Mouse (Mus musculus): ENCODE measurements at regions not wholly inside any gene's neighbourhood (a gene's known extent, or its start where the extent isn't known, plus 50 kb on each side); places are given as distances from the start of the nearest gene placed in this dataset.

GRCm38 (mm10) chr9:113601451-113601850 is 106.6 kb downstream of the Pdcd6ip start:
- no peak for DNase-seq (ENCODE audit: low read depth, low spot score)

DNA sequence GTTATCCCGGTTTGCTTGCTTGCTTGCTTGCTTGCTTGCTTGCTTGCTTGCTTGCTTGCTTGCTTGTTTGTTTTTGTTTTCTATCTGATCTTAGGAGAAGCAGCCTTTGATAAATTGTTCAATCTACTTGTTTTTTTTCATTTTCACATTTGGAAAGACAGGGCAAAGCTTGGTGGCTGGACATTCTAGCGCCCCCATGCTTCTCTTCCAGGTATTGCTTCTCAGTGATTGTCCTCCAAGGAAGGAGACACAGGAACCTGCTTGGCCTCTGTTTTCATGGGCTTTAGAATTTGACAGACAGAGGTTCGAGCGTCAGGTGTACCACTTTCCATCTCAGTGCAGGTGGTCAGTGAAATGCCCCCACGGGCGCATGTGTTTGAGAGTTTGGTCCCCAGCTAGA is 120.8 kb downstream of the Pdcd6ip start:
- no peak for DNase-seq (ENCODE audit: low read depth, low spot score)

DNA sequence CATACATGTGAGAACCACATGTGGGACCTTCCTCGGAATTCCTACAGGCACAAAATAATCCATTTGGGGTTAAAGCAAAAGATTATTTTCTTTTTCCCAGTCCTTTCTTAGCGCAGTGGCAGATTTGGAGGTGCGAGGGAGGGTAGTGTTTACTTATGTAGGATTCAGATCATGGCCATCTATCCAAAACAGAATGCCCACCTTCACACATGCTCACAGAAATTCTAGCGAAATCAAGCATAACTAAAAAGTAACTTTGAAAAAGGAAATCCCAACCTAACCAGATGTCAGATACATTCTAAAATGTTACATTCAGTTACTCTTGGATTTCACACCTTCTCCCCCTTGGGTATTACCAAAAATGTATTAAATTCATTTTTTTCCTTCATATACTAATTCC is 121.6 kb downstream of the Pdcd6ip start:
- DNase-seq (ENCODE audit: low read depth, low spot score), result no peak

DNA sequence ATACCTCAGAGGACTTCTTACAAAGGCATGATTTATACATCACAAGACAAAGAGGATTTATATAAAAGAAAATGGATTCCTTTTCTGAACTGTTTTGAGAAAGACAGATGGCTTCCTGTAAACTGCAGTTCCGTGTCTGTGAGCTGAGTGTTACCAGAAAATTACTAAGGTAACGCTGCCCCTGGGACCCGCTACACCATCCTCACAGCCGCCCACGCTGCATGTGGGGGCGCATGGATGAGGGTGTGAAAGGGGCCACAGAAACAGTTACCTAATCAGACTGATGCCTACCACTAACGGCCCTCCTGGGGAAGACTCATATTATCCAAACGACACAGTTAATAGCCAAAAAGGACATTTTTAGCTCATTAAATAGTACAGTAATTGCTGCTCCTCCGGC is 129.8 kb downstream of the Pdcd6ip start:
- no peak for DNase-seq (ENCODE audit: low read depth, low spot score)

DNA sequence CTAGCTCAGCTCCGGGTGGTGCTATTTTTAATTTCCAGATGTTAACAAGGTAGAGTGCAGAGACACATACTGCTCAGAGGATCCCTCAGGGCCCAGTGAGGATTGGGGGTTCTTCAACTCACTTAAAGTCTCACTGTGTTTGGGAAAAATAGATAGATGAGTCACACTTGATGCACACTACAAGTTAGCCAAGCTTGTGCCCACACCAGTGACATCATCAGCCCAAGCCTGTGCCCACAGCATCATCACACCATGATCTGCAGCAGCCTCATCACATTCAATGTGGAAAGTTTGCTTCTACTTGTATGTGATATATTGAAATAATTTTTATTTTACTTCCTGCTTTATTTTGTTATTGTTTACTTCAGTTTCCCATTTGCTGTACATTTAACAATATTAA is 139.2 kb downstream of the Pdcd6ip start:
- DNase-seq (ENCODE audit: low read depth, low spot score), result no peak

- DNase-seq (ENCODE audit: low read depth, low spot score), result no peak
Observed at GRCm38 (mm10) chr9:113567705-113568104, 140.4 kb downstream of the Pdcd6ip start.

GRCm38 (mm10) chr9:113566620-113567019 is 141.4 kb downstream of the Pdcd6ip start:
- no peak for DNase-seq (ENCODE audit: low read depth, low spot score)

DNA sequence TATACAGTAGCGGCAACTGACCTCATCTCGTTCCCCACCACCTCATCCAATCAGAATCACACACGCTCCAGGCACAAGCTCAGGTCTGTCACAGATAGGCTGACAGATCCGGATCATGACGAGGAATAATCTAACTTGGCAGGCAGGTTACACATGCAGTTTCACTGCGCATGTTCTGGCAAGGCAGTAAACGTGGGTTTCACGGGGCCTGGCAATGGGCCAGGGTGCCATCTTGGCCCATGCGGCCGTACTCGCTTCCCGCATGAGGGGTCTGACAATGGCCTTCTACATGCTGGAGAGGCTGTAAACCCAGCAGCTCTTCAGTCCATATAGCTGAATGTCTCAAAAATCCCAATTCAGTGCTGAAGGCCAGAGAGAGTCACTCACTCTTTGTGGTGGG is 154.1 kb downstream of the Pdcd6ip start:
- DNase-seq (ENCODE audit: low read depth, low spot score), result no peak

- no peak for DNase-seq (ENCODE audit: low read depth, low spot score)
Observed at GRCm38 (mm10) chr9:113547458-113547857, 160.6 kb downstream of the Pdcd6ip start.

DNA sequence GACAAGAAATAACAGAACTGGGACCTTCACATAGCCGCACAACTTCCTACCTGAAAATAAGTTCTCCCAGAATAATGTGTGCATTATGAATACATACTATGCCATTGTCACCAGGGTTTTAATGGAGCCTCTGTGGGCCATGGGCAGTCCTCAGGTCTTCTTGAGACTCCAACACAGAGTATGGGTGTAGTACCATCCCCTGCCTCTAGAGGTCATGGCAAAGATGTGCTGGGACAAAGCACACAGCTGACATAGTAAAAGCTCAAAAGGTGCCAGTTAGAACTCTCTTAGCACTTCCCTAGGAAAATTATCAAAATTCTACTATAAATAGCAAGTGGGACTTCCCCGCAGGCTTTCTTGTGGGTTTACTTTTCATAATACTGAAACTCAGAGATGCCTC is 179.5 kb downstream of the Pdcd6ip start:
- DNase-seq (ENCODE audit: low read depth, low spot score), result peak; percentile 14

DNA sequence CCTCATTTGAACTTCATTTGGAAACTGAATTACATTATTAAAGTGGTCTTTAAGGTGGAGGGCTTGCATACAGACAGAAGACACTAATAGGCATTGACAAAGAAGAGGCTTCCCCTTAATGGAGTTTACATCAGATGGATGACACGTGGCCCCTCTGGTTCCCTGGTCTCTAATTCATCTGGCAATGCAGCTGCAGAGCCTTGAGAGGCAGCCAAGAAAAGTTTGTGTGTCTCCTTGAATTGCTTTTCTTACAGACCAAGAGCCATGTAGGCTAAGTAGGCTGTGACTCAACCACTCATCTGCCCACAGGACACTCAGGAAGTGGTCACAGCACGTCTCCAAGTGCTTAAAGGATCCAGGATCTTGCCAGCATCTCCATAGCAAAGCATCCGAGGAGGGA is 183.8 kb downstream of the Pdcd6ip start:
- DNase-seq (ENCODE audit: low read depth, low spot score), result no peak

GRCm38 (mm10) chr9:113523173-113523572 is 184.9 kb downstream of the Pdcd6ip start:
- DNase-seq (ENCODE audit: low read depth, low spot score), result no peak

DNA sequence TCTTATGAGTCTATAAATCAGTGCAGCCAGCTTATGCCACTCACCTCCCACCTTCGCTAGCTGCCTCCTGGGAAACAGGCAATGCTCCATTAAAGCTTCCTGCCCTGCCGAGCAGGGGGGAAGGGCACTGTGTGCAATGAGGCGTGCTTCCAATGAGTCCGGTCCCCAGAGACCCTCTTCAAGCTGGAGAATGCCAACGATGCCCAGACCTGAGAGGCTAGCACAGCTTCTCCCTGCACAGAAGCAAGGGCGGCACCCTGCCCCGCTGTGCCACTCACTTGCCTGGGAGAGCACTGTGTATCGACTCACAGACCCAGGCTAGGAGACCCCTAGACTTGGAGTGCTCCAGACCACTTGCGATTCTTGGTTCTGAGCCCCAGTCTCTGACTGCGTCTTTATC is 188.3 kb downstream of the Pdcd6ip start:
- no peak for DNase-seq (ENCODE audit: low read depth, low spot score)

GRCm38 (mm10) chr9:113518482-113518881 is 189.6 kb downstream of the Pdcd6ip start:
- DNase-seq (ENCODE audit: low read depth, low spot score), result no peak

DNA sequence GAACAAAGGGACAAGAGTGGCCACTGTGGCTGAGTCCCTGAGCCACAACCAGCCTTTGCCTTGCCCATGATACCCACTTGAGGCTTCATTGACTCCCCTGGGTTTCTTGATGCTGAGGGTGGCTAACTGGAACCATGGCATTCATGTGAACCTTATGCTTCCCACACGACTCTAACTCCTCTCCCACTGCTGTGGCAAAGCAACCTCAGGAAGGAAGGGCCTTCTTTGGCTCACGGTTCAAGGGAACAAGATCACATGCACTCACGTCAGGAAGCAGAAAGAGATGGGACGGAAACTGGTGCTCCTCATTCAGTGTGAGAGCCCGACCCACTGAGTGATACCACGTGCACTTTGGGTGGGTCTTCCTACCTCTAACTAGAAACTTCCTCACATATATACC is 190.3 kb downstream of the Pdcd6ip start:
- DNase-seq (ENCODE audit: low read depth, low spot score), result no peak

GRCm38 (mm10) chr9:113515703-113516020 is 192.4 kb downstream of the Pdcd6ip start:
- no peak for DNase-seq (ENCODE audit: low read depth, low spot score)

DNA sequence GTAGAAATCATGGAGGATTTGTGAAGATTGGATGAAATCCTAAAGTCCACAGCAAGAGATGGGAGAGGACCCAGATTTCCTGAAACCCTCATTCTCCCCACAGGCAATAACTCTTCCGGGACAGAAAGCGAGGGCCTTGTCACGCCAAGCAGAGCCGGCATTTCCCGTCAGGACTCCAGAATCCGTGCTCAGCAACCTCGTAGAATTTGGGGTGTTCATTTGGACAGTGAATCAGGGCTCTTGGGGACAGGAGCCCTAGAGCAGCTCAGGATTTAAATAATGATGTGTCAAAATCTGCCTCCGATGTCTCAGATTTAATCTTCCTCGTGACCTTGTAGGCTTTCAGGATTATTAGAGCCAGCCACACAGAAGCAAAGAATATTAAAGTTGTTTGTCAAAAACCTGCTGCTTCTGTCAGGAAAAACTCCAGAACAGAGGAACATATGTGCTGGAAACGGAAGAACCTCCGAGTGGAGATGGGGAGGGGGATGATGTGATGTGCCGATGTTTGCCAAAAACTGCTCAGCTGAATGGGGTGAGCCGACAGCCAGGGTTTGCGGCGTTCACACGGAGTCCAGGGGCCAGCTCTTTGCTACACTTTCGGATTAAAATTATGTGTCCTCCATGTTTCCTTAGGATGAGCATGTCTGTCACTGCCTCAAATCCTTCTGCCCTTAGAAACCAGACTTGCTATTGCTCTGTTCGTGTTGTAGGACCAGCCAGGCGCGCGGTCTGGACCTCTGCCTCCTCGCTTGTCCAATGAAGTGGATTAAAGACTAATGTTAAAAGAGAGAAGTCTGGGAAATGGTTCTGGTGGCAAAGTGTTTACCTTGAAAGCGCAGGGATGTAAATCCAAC is 193.0 kb downstream of the Pdcd6ip start:
- no peak for DNase-seq (ENCODE audit: low read depth, low spot score)

GRCm38 (mm10) chr9:113511302-113511701 is 196.8 kb downstream of the Pdcd6ip start:
- DNase-seq (ENCODE audit: low read depth, low spot score), result no peak

GRCm38 (mm10) chr9:113509368-113509767 is 198.7 kb downstream of the Pdcd6ip start:
- DNase-seq (ENCODE audit: low read depth, low spot score), result no peak

GRCm38 (mm10) chr9:113508821-113509220 is 199.2 kb downstream of the Pdcd6ip start:
- DNase-seq (ENCODE audit: low read depth, low spot score), result no peak

DNA sequence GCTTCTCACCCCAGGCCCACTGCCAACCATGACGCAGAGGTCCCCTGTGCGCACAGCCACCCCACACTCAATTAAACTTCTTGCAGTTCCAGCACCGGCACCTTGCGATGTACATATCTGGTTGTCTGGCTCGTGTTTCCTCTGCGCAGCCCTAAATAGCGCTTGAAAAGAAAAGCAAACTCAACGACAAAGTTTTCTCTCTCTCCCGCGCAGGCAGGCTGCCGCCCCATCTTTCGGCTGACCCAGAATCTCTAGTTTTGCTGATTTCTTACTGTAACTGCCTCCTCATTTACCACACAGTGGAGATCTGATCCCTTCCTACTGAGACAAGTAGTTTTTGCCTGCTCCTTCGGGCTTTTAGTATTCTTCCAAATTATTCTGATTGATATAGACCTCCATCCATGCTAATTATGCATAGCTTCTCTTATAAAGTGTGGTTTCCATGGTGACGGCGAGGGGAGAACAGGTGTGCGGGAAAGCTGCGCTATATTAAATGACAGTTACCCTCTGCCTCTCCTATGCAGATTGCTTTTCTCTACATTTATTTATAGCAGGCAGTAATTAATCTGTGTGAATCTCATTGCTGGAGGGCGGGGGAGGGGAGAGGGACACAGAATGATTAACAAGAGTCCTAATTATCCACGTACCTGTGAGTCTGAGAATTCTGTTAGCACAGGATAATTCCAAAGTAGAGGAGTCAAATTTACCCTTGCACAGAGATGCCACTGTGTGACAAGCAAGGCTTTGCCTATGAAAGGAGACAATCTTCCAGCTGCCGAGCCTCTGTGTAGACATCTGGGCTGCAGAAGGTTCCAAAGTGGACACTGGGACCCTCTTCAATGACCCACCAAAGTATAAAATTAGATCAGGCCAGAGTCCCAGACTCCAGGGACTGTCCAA is 200.2 kb downstream of the Pdcd6ip start:
- DNase-seq (ENCODE audit: low read depth, low spot score), result no peak

DNA sequence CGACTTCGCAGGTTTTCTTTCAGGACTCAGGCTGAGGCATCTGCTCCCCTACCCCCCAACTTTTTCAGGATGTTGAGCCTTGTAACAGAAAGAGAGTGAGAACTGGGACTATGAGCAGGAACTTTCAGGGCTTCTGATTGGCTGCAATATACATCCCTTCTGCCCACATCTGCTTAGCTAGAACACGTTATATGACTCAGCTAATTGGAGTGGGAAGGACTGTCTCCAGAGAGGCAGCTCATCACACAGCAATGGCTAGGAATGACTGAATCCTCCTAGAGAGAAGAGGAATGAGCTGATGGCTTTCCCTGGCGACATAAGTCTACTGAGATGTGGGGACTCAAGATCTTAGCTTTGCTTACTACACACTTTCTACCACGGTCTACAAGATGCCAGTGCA is 208.8 kb downstream of the Pdcd6ip start:
- DNase-seq (ENCODE audit: low read depth, low spot score), result no peak

- DNase-seq (ENCODE audit: low read depth, low spot score), result no peak
Observed at GRCm38 (mm10) chr9:113496176-113496732, 211.8 kb downstream of the Pdcd6ip start.
